Mouse (Mus musculus) hindbrain, embryonic 13.5 days (tissue): ENCODE data around the gene Vmn1r228. TPM values are rescaled to one million over a fixed set of nuclear protein-coding genes. Genes with fewer than 3 reads are reported as not detected.

Experiments used
- ATAC-seq: fragments of 200-750 bp; cut with Nextera tagmentation; 2 replicates; pipeline ENCODE4 v1.8.0; 2017; ENCODE audit warnings: moderate TSS enrichment; ENCODE audit not compliant: low FRiP score
- H3K27ac ChIP-seq: fragments of 300-500 bp; sonication (generic); 2 replicates; pipeline ENCODE4 v1.5.1; 2015; ENCODE audit warnings: inconsistent platforms, mild to moderate bottlenecking, moderate library complexity
- H3K27me3 ChIP-seq: fragments of 300-500 bp; sonication (generic); 2 replicates; pipeline ENCODE4 v1.6.1; 2015; ENCODE audit warnings: mild to moderate bottlenecking, inconsistent platforms
- H3K36me3 ChIP-seq: fragments of 300-500 bp; sonication (generic); 2 replicates; pipeline ENCODE4 v1.6.1; 2015; ENCODE audit warnings: mild to moderate bottlenecking, inconsistent platforms
- H3K4me1 ChIP-seq: fragments of 300-500 bp; sonication (generic); replicated peaks from 2 replicates; pipeline ENCODE4 v1.6.1; 2015; ENCODE audit warnings: inconsistent platforms
- H3K4me2 ChIP-seq: fragments of 300-500 bp; sonication (generic); 2 replicates; pipeline ENCODE4 v1.6.1; 2015; ENCODE audit warnings: inconsistent platforms, mild to moderate bottlenecking, moderate library complexity
- H3K4me3 ChIP-seq: fragments of 300-500 bp; sonication (generic); 2 replicates; pipeline ENCODE4 v1.5.1; 2015; ENCODE audit warnings: mild to moderate bottlenecking, inconsistent platforms
- H3K9ac ChIP-seq: fragments of 300-500 bp; sonication (generic); 2 replicates; pipeline ENCODE4 v1.6.1; 2015; ENCODE audit warnings: mild to moderate bottlenecking, inconsistent platforms
- H3K9me3 ChIP-seq: fragments of 300-500 bp; sonication (generic); 2 replicates; pipeline ENCODE4 v1.6.1; 2016; ENCODE audit warnings: inconsistent platforms
- WGBS: fragments of 180-500 bp; shearing (Covaris S2); methylation state at CpG from one replicate; pipeline ENCODE4 v1.1.7; 2015; 5-methylcytosine and 5-hydroxymethylcytosine counted together
- polyA plus RNA-seq: library from polyadenylated mRNA; unstranded; fragments of >200 nt; fragmentation: Nextera tagmentation; extraction: Ambion mirVana; gene quantifications from 2 replicates; pipeline ENCODE4 v1.2.1, GENCODE M21; 2015

The Vmn1r228 gene
- polyA plus RNA-seq = not detected in 2 replicates

DNA sequence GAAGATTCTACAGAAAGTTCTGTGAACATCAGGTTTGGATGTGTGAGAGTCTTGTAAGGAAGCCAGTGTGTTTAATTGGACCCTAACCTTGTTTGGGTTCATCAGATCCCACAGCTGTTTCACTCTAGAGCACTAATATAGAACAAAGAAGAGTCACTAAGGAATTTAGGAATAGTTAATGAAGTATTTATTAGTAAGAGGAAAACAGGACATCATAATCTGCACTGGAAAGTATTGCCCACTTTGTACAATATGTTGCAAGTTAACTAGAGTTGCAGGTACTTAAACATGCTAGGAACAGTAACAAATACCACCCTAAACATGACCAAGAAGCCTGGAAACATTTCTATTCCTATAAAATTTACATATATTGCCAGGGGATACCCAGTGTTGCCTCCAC, at the start of gene Vmn1r228:
Gene Vmn1r228, minus strand, starts transcription at position 101 of the 400 bp plus-strand sequence.
- Histone ChIP-seq H3K27ac (no peak within 1 kb of the TSS), H3K36me3 (no peaks in the 10 kb centered on the region), H3K4me2 (no peak within 1 kb of the TSS), H3K4me3 (no peak within 1 kb of the TSS), H3K9me3 (peaks cover 24% of the 10 kb centered on the region), H3K27me3 (no peaks in the 10 kb centered on the region), H3K9ac (no peak within 1 kb of the TSS), H3K4me1 (no peaks in the 10 kb centered on the region)
- ATAC-seq = no peak

DNA sequence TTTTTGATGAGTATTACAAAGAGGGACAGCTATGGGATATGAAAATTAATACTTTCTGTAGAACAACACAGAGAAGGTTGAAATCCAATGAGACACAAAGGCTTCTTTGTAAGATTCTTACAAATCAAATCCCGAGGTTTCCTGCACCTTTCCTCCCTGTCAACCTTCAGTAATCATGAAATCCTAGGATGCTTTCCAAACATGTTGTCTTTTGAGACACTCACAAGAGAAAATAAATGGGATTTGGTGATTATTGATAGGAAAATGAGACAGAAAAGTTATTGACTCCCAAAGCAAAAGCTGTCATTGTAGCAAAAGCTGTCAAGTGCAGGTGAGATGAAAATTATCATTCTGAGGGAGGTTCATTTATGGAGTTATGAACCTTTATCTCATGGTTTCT, 25.3 kb upstream of the Vmn1r228 start, which contains the start of gene Vmn1r229:
Gene Vmn1r229, plus strand, starts transcription at position 301 of the 400 bp plus-strand sequence.
- Histone ChIP-seq H3K27ac (no peak within 1 kb of the TSS), H3K9ac (no peak within 1 kb of the TSS), H3K36me3 (no peaks in the 10 kb centered on the region), H3K4me2 (no peak within 1 kb of the TSS), H3K4me3 (no peak within 1 kb of the TSS), H3K27me3 (no peaks in the 10 kb centered on the region), H3K4me1 (no peaks in the 10 kb centered on the region), H3K9me3 (peaks cover 4% of the 10 kb centered on the region; the same call in 1 of the 2 replicates)
- WGBS = 59% methylated on average over 1 of the region's 1 CpGs
- ATAC-seq = no peak

DNA sequence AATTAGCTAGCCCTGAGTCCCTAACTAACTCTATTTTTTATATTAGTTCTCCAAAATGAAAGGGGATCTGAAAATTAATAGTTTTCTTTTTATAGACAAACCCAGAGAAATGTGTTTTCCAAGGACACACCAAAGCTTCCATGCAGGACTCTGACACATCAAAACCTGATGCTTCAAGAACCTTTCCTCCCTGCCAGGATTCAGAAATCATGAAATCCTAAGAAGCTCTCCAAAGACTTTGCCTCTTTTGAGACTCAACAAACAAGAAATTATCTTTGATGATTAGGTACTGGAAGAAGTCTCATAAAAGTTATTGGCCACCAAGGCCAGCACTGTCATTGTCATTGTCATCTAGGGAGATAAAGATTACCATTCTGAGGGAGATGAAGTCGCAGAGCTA, 56.4 kb downstream of the Vmn1r228 start, which contains the start of gene Vmn1r227:
Gene Vmn1r227, plus strand, starts transcription at position 301 of the 400 bp plus-strand sequence.
- ATAC-seq = no peak
- Histone ChIP-seq H3K9me3 (peaks cover 7% of the 10 kb centered on the region; the same call in 1 of the 2 replicates), H3K36me3 (no peaks in the 10 kb centered on the region), H3K9ac (no peak within 1 kb of the TSS), H3K4me3 (no peak within 1 kb of the TSS), H3K27me3 (no peaks in the 10 kb centered on the region), H3K4me2 (no peak within 1 kb of the TSS), H3K27ac (no peak within 1 kb of the TSS), H3K4me1 (no peaks in the 10 kb centered on the region)
- WGBS = 38% methylated on average over 1 of the region's 1 CpGs

Other genes with a start within 250 kb of the Vmn1r228 start
- gene Vmn2r109, start 221.4 kb downstream of the Vmn1r228 start, polyA plus RNA-seq = not detected in 2 replicates
- gene Vmn2r110, start 189.7 kb downstream of the Vmn1r228 start, polyA plus RNA-seq = 0.01 TPM in 1 of 2 replicates, not detected in the other
- gene Fpr-rs3, start 161.3 kb downstream of the Vmn1r228 start, polyA plus RNA-seq = not detected in 2 replicates
- not detected in 2 replicates for gene Vmn1r226, start 103.3 kb downstream of the Vmn1r228 start, polyA plus RNA-seq
- gene Vmn1r227, start 56.3 kb downstream of the Vmn1r228 start, polyA plus RNA-seq = not detected in 2 replicates
- 0.03 TPM in 1 of 2 replicates, not detected in the other for gene Vmn1r229, start 25.4 kb upstream of the Vmn1r228 start, polyA plus RNA-seq
- gene Vmn1r230, start 54.3 kb upstream of the Vmn1r228 start, polyA plus RNA-seq = not detected in 2 replicates
- gene Vmn1r231, start 118.9 kb upstream of the Vmn1r228 start, polyA plus RNA-seq = not detected in 2 replicates
- not detected in 2 replicates for gene Vmn1r232, start 133.6 kb upstream of the Vmn1r228 start, polyA plus RNA-seq
- 657 and 690 TPM in 2 replicates for gene Ppp2r1a, start 159.2 kb upstream of the Vmn1r228 start, polyA plus RNA-seq
- gene Vmn1r233, start 210.3 kb upstream of the Vmn1r228 start, polyA plus RNA-seq = not detected in 2 replicates
- gene Zfp160, start 222.7 kb upstream of the Vmn1r228 start, polyA plus RNA-seq = 18.5 and 18.8 TPM in 2 replicates